8 mouse cellular contexts compared by ENCODE assay signal in the genomic region with DNA sequence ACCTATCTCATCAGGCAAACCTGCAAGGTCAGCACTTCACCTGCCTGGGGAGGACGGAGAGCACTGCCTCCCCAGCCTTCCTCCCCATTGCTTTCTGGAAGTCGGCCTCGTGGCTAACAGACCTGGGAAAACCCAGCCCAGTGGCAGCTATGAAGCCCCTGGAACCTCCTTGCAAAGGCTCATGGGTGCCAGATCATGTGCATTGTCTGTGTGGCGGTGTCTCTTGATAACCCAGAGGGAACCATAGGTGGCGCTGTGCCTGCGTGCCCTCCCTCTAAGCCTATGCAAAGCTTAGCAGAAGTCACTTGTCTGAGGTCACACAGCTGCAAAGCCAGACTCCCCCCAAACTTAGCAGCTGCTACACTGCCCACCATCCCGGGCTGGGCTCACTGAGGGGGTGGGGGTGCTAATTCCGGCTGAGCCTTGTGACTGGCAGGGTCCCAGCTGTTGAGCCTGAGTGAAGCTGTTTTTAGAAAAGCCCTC. TPM values are rescaled to one million over a fixed set of nuclear protein-coding genes. Genes with fewer than 3 reads are reported as not detected.
DNase-seq lines count a peak whose midpoint lies in the region; ATAC-seq and TF ChIP-seq lines count a peak whose summit lies in the region.

No protein-coding gene starts in this region.

- no peak for TF ChIP-seq EP300 in MEL (IDR thresholded peaks at IDR 0.05; ENCODE audit: low read depth in 1 of 2, low read length in 2 of 2)

- H3K27me3 ChIP-seq in MEL (ENCODE audit: control insufficient read depth in 1 of 2, insufficient read depth in 2 of 2, low read length in 2 of 2) = no peaks in the 10 kb centered on the region
- peaks cover 15% of the 10 kb centered on the region for H3K27me3 ChIP-seq in hindbrain, embryonic 16.5 days (replicated peaks; ENCODE audit: control insufficient read depth, insufficient read depth, low read length)

- H3K79me2 ChIP-seq in MEL (ENCODE audit: control insufficient read depth, insufficient read depth, low read length, poor library complexity) = peaks cover 6% of the 10 kb centered on the region; the same call in 1 of the 2 replicates

- TF ChIP-seq POLR2A in MEL (IDR thresholded peaks at IDR 0.05; ENCODE audit: control insufficient read depth in 1 of 2, insufficient read depth in 1 of 2, low read depth in 1 of 2, low read length in 2 of 2, poor library complexity in 1 of 2) = no peak

- WGBS in hindbrain, embryonic 16.5 days = 13% methylated on average over 8 of the region's 8 CpGs

- DNase-seq in MEL (ENCODE audit: low read depth, low spot score) = peak; percentile 100
- peak; percentile 64 for DNase-seq in c-Kit-positive CD71-positive TER-119-negative erythroid progenitor cells, embryonic 14.5 days (ENCODE audit: low read depth)
- peak; percentile 40 to 47 for DNase-seq in frontal cortex, postnatal 25 days (ENCODE audit: low spot score in 2 of 2)
- peak; percentile 53 to 61 for DNase-seq in left cerebral cortex, adult 18-20 months (ENCODE audit: low spot score in 2 of 2)
- DNase-seq in lung, postnatal 36 days = peak; percentile 87
- DNase-seq in right cerebral cortex, postnatal 10 days (ENCODE audit: low spot score in 2 of 2) = peak; percentile 80 to 85
- no peak for DNase-seq in adipocyte (ENCODE audit: low spot score)

- peaks cover 0 to 26% of the 10 kb centered on the region in 2 experiments; a peak in 2 of 4 replicates for H3K36me3 ChIP-seq in MEL (ENCODE audit: control insufficient read depth in 1 of 2, insufficient read depth in 2 of 2, low read length in 2 of 2)
- H3K36me3 ChIP-seq in hindbrain, embryonic 16.5 days (ENCODE audit: control insufficient read depth, insufficient read depth, low read length) = no peaks in the 10 kb centered on the region

- peak overlapping the region; percentile 73 for H3K9ac ChIP-seq in MEL (ENCODE audit: control insufficient read depth, low read depth, low read length, poor library complexity, severe bottlenecking)
- no peak overlapping the region for H3K9ac ChIP-seq in hindbrain, embryonic 16.5 days (ENCODE audit: low read depth, low read length)

- no peak for TF ChIP-seq CTCF in MEL (IDR thresholded peaks at IDR 0.05 in 2 of 3, conservative IDR thresholded peaks at IDR 0.05 in 1 of 3; ENCODE audit: control insufficient read depth in 1 of 3, insufficient read depth in 1 of 3, low read depth in 2 of 3, low read length in 3 of 3, poor library complexity in 1 of 3, severe bottlenecking in 1 of 3)

- peak overlapping the region in 1 of 2 experiments; percentile 56; a peak in 2 of 4 replicates for H3K4me3 ChIP-seq in MEL (ENCODE audit: control insufficient read depth in 1 of 2, insufficient read depth in 1 of 2, low read depth in 2 of 2, low read length in 2 of 2)
- no peak overlapping the region for H3K4me3 ChIP-seq in hindbrain, embryonic 16.5 days (ENCODE audit: low read length)

- peak overlapping the region; percentile 61 for H3K27ac ChIP-seq in MEL (ENCODE audit: control insufficient read depth, low read depth, low read length)
- no peak overlapping the region for H3K27ac ChIP-seq in hindbrain, embryonic 16.5 days (ENCODE audit: low read depth, low read length)

- peaks cover 17 to 36% of the 10 kb centered on the region in 2 experiments for H3K4me1 ChIP-seq in MEL (ENCODE audit: control insufficient read depth in 1 of 2, insufficient read depth in 2 of 2, low read length in 2 of 2)
- peaks cover 8% of the 10 kb centered on the region; the same call in 1 of the 2 replicates for H3K4me1 ChIP-seq in hindbrain, embryonic 16.5 days (ENCODE audit: control insufficient read depth, insufficient read depth, low read depth, low read length)

- ATAC-seq in hindbrain, embryonic 16.5 days = peak; percentile 49; the same call in 1 of the 2 replicates

- no peak overlapping the region for H3K4me2 ChIP-seq in hindbrain, embryonic 16.5 days (ENCODE audit: low read length)

- no peak for TF ChIP-seq RAD21 in MEL (IDR thresholded peaks at IDR 0.05; ENCODE audit: low read depth, low read length)

- no peaks in the 10 kb centered on the region for H3K9me3 ChIP-seq in MEL (replicated peaks; ENCODE audit: insufficient read depth, low read length)
- no peaks in the 10 kb centered on the region for H3K9me3 ChIP-seq in hindbrain, embryonic 16.5 days (ENCODE audit: control insufficient read depth, low read length)

TF ChIP-seq in MEL, 35 proteins besides CTCF, POLR2A, EP300 and RAD21:
- no peak for TF ChIP-seq ZC3H11A (IDR thresholded peaks at IDR 0.05; ENCODE audit: low read depth, low read length)
- TF ChIP-seq GATA1 (IDR thresholded peaks at IDR 0.05; ENCODE audit: low read depth, low read length) = peak; percentile 69; the same call in 1 of the 2 replicates
- no peak for TF ChIP-seq POLR2AphosphoS5 (IDR thresholded peaks at IDR 0.05; ENCODE audit: borderline replicate concordance, low read depth, low read length)

RNA-seq across cellular contexts. Expression of a gene that starts 1.9 kb away (rescaled TPM):
- 36.0 and 58.2 TPM in 2 replicates for total RNA-seq in MEL (2012; rRNA removed)
- polyA plus RNA-seq in MEL (2012; ENCODE audit: insufficient read depth in 1 of 2, insufficient read length in 2 of 2, low read depth in 1 of 2, low replicate concordance in 2 of 2, missing spikeins in 1 of 2) = 10 to 100 TPM in 1 of 2 experiments, not detected in 1; 63.9 TPM
- polyA plus RNA-seq in hindbrain, embryonic 16.5 days (2015; fragmentation: Nextera tagmentation; extraction: Ambion mirVana) = 7.7 and 7.9 TPM in 2 replicates
- 10 to 100 TPM; 16.4 to 19.7 TPM for total RNA-seq in left cerebral cortex, adult 18-20 months (2021)

RNA-seq across cellular contexts. Expression of a gene that starts 26.5 kb away (rescaled TPM):
- 591 and 659 TPM in 2 replicates for total RNA-seq in MEL (2012; rRNA removed)
- 100 to 1,000 TPM in 1 of 2 experiments, not detected in 1; 531 TPM for polyA plus RNA-seq in MEL (2012; ENCODE audit: insufficient read depth in 1 of 2, insufficient read length in 2 of 2, low read depth in 1 of 2, low replicate concordance in 2 of 2, missing spikeins in 1 of 2)
- polyA plus RNA-seq in hindbrain, embryonic 16.5 days (2015; fragmentation: Nextera tagmentation; extraction: Ambion mirVana) = 48.1 and 57.5 TPM in 2 replicates
- 10 to 100 TPM; 21.6 to 22.0 TPM for total RNA-seq in left cerebral cortex, adult 18-20 months (2021)

RNA-seq across cellular contexts. Expression of a gene that starts 29.4 kb away (rescaled TPM):
- 23.2 and 26.1 TPM in 2 replicates for total RNA-seq in MEL (2012; rRNA removed)
- polyA plus RNA-seq in MEL (2012; ENCODE audit: insufficient read depth in 1 of 2, insufficient read length in 2 of 2, low read depth in 1 of 2, low replicate concordance in 2 of 2, missing spikeins in 1 of 2) = 100 to 1,000 TPM in 1 of 2 experiments, 10 to 100 TPM in 1; 55.7 to 122 TPM
- 1.0 and 1.1 TPM in 2 replicates for polyA plus RNA-seq in hindbrain, embryonic 16.5 days (2015; fragmentation: Nextera tagmentation; extraction: Ambion mirVana)
- total RNA-seq in left cerebral cortex, adult 18-20 months (2021) = 100 to 1,000 TPM; 127 to 138 TPM

RNA-seq across cellular contexts. Expression of a gene that starts 56.7 kb away (rescaled TPM):
- total RNA-seq in MEL (2012; rRNA removed) = 289 and 322 TPM in 2 replicates
- 100 to 1,000 TPM; 764 to 827 TPM for polyA plus RNA-seq in MEL (2012; ENCODE audit: insufficient read depth in 1 of 2, insufficient read length in 2 of 2, low read depth in 1 of 2, low replicate concordance in 2 of 2, missing spikeins in 1 of 2)
- polyA plus RNA-seq in hindbrain, embryonic 16.5 days (2015; fragmentation: Nextera tagmentation; extraction: Ambion mirVana) = 55.6 and 62.3 TPM in 2 replicates
- 100 to 1,000 TPM; 161 to 169 TPM for total RNA-seq in left cerebral cortex, adult 18-20 months (2021)

Comparison
In these comparisons a context has a peak if more than half of its experiments do, and no peak if none do; other contexts are left out.
1. RNA of a gene that starts 26.5 kb away (total RNA-seq): 591 to 659 TPM in MEL; 21.6 to 22.0 TPM in left cerebral cortex, adult 18-20 months; every median in the first group is over 10 times any median in the second.